Mouse (Mus musculus) mouse embryonic stem cell (cell line): Measurements from ENCODE around the gene Nomo1.

ENCODE experiments used
- in situ Hi-C, 2 experiments: fragments of 300-500 bp; cut with MboI; formaldehyde crosslinking; loops; 1 replicate in 1 of 2; 3 replicates in 1 of 2; pipeline ENCODE4 v1.14.3; 2019 to 2020; ENCODE audit warnings: low sequenced_read_pairs in 2 of 2, low pct_unique_long_range_greater_than_20kb in 1 of 2, mixed read lengths in 1 of 2; ENCODE audit not compliant: unreplicated experiment in 1 of 2

The Nomo1 gene

DNA sequence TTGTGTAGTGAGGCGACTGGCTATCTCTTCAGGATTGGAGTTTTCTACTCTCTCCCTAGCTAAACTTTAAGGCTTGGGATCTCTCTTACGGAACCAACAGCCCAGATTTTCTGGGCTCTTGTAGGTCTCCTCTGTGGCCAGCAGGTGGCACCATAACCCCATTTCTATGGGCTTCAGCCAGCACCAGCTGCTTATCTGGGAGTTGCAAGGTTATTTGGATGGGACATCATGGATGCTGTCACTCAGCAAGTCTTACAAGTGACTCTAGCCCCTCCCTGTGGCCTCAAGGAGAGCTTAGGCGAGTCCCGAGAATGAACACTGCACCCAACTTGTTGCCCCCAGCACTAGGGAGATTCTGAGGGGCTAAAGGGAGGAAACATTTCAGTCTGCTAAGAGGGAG is 62.6 kb downstream of the Nomo1 start:
- in situ Hi-C loops = loop anchor here (5.0 to 10.0 kb wide), 2 partner anchors 106 to 109 kb away; no protein-coding TSS in a partner anchor

DNA sequence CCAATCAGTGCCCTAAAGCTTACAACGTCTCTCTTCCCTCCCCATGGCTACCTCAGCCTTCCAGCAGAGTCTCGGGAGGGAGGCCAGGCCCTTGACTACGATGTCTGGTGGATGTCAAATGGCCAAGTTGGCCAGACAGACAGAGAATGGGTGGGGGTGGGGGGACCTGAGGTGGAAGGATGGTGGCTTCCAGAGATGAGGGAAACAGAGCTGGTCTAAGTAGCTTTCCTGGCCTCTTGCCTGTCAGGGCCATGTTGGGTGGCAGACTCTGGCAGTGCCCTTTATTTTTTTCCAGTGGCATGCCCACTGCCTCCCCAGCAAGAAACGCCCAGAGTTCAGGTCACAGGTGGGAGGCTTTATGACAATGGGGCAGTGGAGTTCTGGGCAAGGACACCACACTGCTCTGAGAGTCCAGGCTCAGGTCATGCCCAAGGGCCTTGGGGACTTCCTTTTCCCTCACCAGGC is 63.9 kb downstream of the Nomo1 start:
- in situ Hi-C loops = loop anchor here (5.0 to 10.0 kb wide), 2 partner anchors 105 to 107 kb away; no protein-coding TSS in a partner anchor

DNA sequence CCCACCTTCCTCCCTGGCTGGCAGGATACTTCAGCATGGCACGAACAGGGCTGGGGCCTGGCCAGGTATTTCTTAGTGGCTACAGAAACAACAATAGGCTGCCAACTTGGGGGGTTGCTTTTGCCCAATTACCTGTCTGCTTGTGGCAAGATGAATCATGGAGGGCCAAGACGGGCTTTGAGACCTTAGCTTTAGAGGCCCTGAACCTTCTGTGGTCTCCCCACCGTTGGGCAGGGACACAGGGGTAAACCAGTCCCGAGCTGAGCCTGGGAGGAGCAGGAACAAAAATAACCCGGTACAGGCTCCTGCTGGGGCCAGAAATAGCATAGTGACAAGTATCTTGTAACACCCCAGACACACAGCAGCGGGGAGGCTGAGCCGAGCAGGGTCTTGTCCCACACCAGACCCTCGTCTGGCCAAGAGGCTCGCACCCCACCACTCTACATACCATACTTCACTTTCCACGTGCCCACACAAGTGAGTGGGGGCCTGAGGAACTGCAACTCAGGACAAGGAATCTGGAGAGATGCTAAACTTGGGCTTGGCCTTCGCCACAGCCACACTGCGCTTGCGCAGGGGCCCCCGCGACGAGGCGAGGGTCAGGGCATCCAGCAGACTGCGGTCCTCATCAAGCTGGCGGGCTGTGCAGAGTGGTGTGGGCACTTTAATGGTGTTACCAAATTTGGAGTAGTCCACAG is 64.9 kb downstream of the Nomo1 start:
- in situ Hi-C loops = loop anchor here (5.0 to 10.0 kb wide), 2 partner anchors 104 to 106 kb away; no protein-coding TSS in a partner anchor

DNA sequence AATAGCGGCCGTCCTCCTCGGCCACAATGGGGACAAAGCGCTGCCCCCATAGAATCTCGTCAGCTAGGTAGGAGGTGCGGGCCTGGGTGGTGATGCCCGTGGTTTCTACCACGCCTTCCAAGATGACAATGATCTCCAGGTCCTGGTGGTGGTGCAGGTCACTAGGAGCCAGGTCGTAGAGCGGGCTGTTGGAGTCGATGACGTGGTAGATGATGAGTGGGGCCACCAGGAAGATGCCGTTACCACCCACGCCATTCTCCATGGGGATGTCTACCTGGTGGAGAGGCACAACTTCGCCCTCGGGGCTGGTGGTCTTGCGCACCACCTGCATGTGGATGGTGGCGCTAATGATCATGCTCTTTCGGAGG is 65.4 kb downstream of the Nomo1 start:
- in situ Hi-C loops = loop anchor here (5.0 to 10.0 kb wide), 2 partner anchors 103 to 106 kb away; no protein-coding TSS in a partner anchor

DNA sequence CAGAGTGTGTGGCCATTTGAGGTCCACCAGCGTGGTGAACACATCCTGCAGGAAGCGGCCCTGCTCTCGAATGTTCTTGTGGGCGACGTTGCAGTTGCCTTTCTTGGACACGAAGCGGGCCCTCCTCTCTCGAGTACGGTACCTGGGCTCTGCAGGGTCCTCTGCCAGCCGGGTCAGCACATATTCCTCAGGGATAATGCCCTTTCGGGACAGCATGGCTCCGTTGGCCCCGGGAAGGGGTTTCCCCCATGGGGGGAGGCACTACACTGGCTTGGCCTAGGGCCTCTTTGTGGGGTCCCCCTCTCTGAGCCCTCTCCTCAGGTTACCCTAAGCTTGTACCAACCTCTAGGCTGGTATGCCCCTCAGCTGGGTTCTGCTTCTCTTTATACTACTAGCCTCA is 66.2 kb downstream of the Nomo1 start:
- in situ Hi-C loops = loop anchor here (5.0 to 10.0 kb wide), 2 partner anchors 103 to 105 kb away; no protein-coding TSS in a partner anchor

DNA sequence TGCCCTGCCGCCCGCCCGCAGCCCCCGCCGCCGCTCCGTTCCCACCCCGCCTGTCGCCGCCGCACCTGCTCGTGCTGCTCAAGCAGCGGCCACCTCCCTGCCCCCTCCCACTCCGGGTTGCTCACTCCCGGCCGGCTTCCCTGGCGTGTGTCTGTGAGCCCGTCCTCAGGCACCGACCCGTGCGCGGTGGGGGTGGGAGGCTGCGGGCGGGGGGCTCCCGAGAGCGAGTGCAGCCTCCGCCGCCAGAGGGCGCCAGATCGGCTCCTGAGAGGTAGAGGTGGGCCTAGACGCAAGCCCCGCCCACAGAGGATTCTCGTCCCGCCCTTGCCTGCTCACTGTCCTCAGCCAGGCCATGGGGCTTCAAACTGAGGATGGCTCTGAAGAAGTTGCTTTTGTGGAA is 67.1 kb downstream of the Nomo1 start, which contains the start of gene Kcnj11:
Gene Kcnj11, minus strand, starts transcription at position 202 of the 400 bp plus-strand sequence.
- in situ Hi-C loops = no loop called here

DNA sequence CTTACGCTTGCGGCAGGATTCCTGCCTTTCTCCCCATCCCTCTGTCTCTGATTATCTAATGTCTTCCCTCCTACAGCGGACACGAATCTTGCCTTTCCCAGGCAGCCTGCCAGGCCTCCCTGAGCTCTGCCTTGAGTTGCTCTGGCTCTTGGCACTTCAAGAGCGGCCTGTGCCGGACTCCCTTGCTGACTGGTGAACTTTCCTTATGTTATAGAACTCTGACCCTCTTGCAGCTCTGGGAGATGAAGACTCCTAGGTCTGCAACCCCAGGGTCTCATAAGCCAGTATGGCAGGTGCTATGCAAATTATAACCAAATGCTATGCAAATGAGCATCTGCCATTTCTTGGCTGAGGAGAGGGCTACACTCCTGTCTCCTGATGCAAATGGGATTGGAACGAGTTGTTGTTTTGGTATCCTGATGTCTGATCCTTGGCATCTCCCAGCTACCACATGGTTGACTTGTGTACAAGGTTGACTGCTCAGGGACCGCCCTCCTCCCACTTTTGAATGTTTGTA is 69.6 kb downstream of the Nomo1 start:
- in situ Hi-C loops = no loop called here

DNA sequence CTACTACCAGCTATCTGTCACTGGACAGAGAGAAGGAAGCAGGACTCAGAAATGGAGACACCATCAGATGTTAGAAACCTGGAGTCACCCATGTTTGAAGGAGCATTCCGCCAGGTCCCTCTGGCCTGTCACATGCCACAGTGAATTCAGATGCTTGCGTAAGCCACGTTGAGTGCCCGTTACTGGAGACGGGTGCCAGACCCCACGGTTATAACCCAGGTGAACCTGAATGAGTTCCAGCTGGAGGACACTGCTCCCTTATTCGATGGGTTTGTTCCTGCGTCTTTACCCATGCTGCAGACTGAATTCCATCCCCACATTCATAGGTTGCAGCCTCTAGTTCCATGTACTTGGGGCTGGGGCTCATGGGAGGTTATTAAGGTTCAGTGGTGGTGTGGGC is 70.3 kb downstream of the Nomo1 start:
- in situ Hi-C loops = no loop called here

DNA sequence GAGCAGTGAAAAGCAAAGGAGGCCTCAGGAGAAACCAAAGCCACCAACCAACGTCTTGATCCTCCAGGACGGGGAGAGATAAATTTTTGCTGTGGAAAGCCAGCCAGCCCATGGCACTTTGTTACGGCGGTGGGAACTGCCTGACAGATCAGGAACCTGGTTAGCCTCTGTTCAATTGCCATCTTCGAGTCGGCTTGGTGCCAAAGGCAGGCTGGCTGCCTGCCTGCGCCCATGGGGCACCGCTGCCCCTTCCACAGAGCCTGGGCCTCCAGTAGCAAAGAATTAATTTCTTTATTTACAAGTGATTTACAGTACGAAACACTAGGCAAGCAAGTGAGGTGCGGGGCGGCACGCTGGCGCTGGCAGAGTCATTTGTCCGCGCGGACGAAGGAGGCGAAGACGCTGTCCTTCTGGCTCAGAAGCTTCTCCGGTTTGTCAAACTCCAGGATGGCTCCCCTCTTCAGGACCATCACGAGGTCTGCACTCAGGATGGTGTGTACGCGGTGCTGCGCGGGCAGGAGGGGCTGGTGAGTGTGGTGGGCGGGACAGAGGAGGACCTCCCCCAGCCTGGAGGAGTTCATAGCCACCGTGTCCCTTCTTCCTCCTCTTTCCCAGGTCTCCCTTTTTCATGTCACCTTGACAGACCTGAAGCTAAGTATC is 70.9 kb downstream of the Nomo1 start:
- in situ Hi-C loops = no loop called here

DNA sequence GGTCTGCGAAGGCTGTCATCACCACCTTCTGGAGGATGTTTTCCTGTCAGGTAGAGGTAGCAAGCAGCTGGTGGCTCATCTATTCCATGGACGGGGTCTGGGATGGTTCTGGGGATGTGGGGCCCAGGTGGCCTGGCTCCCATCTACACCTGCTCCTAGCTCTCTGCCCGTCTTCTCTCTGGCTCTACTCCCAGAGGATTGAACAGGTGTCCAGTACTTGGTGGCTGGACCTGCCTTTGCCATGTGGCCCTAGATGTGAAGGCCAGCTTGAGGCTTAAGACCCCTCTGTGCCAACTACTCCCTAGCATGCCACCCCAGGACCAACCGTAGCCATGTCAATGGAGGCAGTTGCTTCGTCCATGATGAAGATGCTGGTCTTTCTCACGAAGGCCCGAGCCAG is 72.0 kb downstream of the Nomo1 start:
- in situ Hi-C loops = no loop called here

DNA sequence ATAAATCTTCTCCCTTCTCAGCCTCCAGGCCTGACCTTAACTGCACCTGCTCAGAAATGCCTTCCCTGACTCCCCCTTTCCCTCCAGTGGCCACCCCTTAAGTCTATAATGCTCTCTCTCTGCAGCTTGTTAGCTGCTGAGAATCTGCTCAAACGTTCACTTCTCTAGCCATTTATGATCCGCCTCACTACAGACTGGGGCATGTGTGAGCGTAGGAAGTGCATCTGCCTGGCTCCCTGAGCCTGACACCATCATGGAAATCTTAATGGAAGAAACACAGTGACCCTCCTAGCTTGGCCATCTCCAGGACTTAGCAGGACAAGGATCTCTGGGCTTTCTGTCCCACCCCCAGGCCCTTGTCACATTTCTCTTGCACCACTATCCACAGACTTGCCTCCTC is 76.6 kb downstream of the Nomo1 start:
- in situ Hi-C loops = no loop called here

DNA sequence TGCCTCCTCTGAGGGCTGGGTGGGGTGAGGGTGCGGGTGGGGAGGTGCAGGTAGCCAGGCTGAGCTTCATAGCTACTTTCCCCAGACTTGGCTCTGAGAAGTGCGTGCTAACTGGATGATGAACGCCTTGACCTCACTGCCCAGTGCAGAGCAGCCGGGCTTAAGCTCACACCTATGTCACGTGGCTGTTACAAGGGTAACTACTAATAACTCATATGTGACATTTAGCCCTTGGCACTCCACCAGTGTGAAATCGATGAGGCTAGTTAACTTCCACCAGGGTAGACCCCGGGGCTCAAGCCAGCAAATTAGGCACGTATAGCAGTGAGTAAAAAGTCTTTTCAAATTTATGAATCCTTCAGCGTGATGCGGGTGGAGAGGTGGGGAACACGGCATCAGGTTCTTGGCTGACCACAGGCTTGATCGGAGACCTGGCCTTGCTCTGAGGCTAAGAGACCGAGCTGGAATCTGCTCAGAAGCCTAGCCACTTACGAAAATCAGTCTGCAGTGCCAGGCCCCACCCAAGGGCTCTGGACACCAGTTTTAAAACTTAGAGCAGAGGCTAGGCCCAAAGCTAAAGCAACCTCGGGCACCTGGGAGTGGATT is 77.8 kb downstream of the Nomo1 start:
- in situ Hi-C loops = no loop called here

DNA sequence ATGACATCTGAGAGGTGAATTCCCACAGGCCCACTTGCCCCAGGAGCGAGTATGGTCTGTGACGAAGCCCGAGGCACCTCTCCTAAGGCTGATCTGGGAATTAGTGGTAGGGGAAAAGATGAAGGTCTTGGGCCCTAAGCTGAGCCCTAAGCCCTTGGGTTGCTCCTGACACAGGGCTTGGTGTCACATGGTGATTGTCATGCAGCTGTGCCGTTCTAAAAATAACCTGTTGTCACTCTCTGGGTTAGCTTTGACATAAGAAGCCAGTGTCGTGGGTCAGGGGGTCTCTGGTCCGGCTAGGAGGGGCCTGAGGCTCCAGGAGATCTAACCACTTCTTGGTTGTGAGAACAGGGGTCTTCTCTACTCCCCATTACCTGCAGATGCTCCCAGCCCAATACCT is 78.4 kb downstream of the Nomo1 start:
- in situ Hi-C loops = no loop called here

DNA sequence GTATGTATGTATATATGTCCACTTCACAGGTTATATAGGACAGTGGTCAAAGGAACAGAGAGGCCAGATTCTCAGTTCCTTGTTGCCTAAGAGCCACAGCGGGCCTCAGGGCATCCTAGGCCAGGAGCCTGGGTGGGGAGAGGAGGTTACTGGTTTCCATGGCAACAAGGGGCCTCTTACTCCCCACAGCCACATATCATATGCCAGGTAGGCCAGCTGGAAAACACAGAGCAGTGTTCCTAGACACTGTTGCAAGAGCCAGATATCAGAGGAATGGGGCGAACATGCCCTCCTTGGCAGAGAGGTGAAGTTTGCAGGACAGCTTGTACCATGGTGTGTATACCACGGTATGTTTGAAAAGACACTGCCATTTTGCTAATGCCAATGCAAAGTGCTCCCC is 79.9 kb downstream of the Nomo1 start:
- in situ Hi-C loops = no loop called here

DNA sequence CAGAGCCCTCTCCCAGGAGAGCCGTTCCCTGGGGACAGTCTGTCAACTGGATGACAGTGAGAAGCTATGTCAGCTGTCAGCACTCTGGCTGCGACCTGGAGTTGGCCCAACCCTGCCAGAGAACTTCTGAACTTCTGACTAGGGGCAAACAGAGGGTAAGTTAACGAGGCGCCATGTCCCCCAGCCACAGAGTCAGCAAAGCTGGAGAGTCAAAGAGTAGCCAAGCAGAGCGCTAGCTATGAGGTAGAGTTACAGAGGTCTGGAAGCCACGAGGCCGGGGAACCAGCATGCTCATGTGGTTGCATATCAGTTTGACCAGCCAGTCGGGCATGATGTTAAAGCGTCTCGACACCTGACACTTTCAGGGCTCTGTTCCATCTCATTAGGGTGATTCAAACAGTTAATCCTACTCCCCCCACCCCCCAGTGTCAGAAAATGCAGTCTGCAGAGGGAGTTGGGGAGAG is 82.7 kb downstream of the Nomo1 start:
- in situ Hi-C loops = no loop called here

DNA sequence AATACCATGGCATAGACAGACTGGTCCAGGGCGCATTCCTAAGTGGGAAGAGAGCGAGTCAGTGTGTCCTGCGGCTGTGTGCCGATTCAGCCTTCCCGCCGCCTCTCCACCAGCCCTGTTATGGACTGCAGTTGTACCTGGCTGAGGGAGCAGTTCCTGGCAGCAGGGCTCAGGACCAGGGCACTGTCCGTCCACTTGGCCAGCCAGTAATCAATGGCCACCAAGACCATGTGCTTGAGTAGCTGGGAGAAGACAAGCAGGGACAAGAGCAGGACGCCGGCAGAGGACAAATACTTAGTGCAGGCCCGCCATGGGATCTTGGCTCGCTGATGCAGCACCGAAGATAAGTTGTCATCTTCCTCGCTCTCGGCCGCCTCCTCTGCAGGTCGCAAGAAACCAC is 83.5 kb downstream of the Nomo1 start:
- in situ Hi-C loops = no loop called here

DNA sequence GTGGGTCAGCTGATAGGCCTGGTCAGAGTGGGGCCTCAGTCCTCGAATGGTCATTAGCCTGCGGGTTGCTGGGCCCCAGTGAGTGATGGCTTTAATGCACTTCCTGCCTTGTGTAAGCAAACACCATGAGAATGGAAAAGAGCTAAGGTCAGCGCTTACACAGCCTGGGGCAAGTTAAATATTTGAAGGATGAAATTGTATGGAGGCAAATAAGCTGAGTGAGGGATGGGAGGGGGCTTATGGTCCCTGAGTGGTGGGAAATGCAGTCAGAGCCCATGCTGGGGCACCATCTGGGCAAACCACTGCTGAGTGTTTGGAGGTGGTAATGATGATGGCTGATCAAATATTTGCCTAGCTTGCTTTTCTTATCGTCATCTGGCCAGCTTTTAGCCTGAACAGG is 89.5 kb downstream of the Nomo1 start:
- in situ Hi-C loops = no loop called here

DNA sequence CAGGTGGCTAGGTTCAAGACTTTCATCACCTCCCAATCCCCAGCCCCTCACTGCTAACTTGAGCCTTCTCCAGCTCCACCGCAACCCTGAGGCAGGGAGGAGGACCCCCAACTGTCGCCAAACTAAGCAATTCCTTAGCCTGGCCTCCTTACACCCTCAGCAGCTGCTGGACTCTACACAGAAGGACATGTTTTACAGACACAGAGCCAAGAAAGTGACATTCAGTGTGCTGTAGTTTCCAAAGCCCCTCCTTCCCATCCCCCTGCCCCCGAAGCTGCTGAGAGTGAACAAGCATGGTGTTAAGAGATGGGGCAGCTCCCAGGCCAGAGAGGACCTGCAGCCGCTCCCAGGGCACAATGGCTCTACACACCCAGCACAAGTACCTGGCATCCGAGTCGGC is 91.0 kb downstream of the Nomo1 start:
- in situ Hi-C loops = no loop called here

DNA sequence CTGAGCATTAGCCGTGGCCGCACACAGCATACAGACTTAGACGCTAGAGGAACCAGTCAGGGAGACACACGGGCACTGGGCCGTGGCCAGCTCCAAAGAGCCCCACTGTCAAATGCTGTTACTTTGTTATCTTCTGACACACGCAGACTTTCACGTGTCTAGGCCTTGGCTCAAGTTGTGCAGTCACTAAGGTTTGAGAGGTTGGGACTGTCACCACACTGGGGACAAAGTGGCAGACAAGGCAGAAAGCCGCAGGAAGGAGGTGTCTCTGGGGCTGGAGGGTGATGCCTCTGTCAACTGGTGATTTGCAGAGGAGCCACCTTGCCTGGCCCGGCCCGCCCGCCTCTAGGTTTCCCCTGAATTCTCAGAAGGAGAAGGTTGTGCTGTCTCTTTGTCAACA is 91.8 kb downstream of the Nomo1 start:
- in situ Hi-C loops = no loop called here
